Mouse (Mus musculus): Measurements from ENCODE around the gene Rras. TPM values are rescaled to one million over a fixed set of nuclear protein-coding genes. Genes with fewer than 3 reads are reported as not detected.

Gene Rras
- polyA plus RNA-seq, 1 experiment from 2014 or later, result 41.3 TPM

GRCm38 (mm10) chr7:45047491-45047890 is 29.7 kb downstream of the Rras start:
- H3K27ac ChIP-seq (replicated peaks), result no peak overlapping the region
- ATAC-seq (ENCODE audit: insufficient number of reproducible peaks, low FRiP score, low TSS enrichment, low read depth), result no peak
- no peak overlapping the region for H3K4me3 ChIP-seq (replicated peaks)
- no peak overlapping the region for H3K9ac ChIP-seq
- H3K27me3 ChIP-seq, result no peaks in the 10 kb centered on the region
- 96% methylated on average over 14 of the region's 14 CpGs for WGBS
- H3K4me2 ChIP-seq (replicated peaks), result no peak overlapping the region
- H3K36me3 ChIP-seq, result peaks cover 79% of the 10 kb centered on the region
- no peaks in the 10 kb centered on the region for H3K9me3 ChIP-seq (replicated peaks)
- H3K4me1 ChIP-seq, result peaks cover 24% of the 10 kb centered on the region

- Histone ChIP-seq H3K27ac (replicated peaks) (no peak overlapping the region), H3K36me3 (peaks cover 71% of the 10 kb centered on the region), H3K27me3 (no peaks in the 10 kb centered on the region), H3K9ac (no peak overlapping the region), H3K4me2 (replicated peaks) (no peak overlapping the region), H3K4me3 (replicated peaks) (no peak overlapping the region), H3K4me1 (peaks cover 24% of the 10 kb centered on the region), H3K9me3 (replicated peaks) (no peaks in the 10 kb centered on the region)
- WGBS, result 91% methylated on average over 38 of the region's 38 CpGs
- no peak for ATAC-seq (ENCODE audit: insufficient number of reproducible peaks, low FRiP score, low TSS enrichment, low read depth)
Measured at GRCm38 (mm10) chr7:45048001-45048890, 30.5 kb downstream of the Rras start.

GRCm38 (mm10) chr7:45048923-45049657 is 31.3 kb downstream of the Rras start:
- 92% methylated on average over 23 of the region's 23 CpGs for WGBS

GRCm38 (mm10) chr7:45050945-45051600 is 33.3 kb downstream of the Rras start:
- Histone ChIP-seq H3K4me3 (replicated peaks) (peak overlapping the region; percentile 79), H3K9ac (peak overlapping the region; percentile 83), H3K36me3 (peaks cover 43% of the 10 kb centered on the region), H3K4me2 (replicated peaks) (peak overlapping the region; percentile 94), H3K27me3 (no peaks in the 10 kb centered on the region), H3K27ac (replicated peaks) (peak overlapping the region; percentile 100), H3K9me3 (replicated peaks) (no peaks in the 10 kb centered on the region), H3K4me1 (peaks cover 29% of the 10 kb centered on the region)
- 4% methylated on average over 16 of the region's 16 CpGs for WGBS
- 0 out of 2 replicates have a peak, but pooled peaks have one; percentile 9 for ATAC-seq (ENCODE audit: insufficient number of reproducible peaks, low FRiP score, low TSS enrichment, low read depth)

More at GRCm38 (mm10) chr7:45048923-45049657, 31.3 kb downstream of the Rras start:
- Histone ChIP-seq H3K4me2 (replicated peaks) (no peak overlapping the region), H3K27ac (replicated peaks) (no peak overlapping the region), H3K27me3 (no peaks in the 10 kb centered on the region), H3K4me1 (peaks cover 24% of the 10 kb centered on the region), H3K9me3 (replicated peaks) (no peaks in the 10 kb centered on the region), H3K36me3 (peaks cover 63% of the 10 kb centered on the region), H3K4me3 (replicated peaks) (no peak overlapping the region), H3K9ac (no peak overlapping the region)
- ATAC-seq (ENCODE audit: insufficient number of reproducible peaks, low FRiP score, low TSS enrichment, low read depth), result no peak

DNA sequence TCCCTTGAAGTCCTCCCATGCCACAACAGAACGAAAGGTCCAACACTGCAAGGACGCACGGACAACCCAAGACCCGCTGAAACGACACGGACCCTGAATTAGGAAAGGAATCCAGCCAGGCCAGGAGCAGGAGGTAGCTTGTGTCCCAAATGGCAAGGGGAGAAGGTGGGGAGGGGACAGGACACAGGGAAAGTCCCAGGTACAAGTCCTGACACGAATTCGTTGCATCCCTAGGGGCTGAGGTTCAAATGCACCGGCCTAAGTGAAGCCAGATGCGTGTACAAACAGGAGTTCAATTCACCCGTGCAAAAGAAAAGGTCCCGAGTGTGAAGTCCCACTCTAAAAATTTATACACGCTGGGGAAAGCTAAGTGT is 33.8 kb downstream of the Rras start:
- H3K4me1 ChIP-seq, result peaks cover 29% of the 10 kb centered on the region
- H3K27me3 ChIP-seq, result no peaks in the 10 kb centered on the region
- WGBS, result 1% methylated on average over 13 of the region's 13 CpGs
- peak overlapping the region; percentile 79 for H3K4me3 ChIP-seq (replicated peaks)
- peak overlapping the region; percentile 83 for H3K9ac ChIP-seq
- H3K9me3 ChIP-seq (replicated peaks), result no peaks in the 10 kb centered on the region
- peak overlapping the region; percentile 94 for H3K4me2 ChIP-seq (replicated peaks)
- peak overlapping the region; percentile 100 for H3K27ac ChIP-seq (replicated peaks)
- H3K36me3 ChIP-seq, result peaks cover 38% of the 10 kb centered on the region
- no peak for ATAC-seq (ENCODE audit: insufficient number of reproducible peaks, low FRiP score, low TSS enrichment, low read depth)

GRCm38 (mm10) chr7:45052181-45052861 is 34.6 kb downstream of the Rras start:
- peak overlapping the region; percentile 79 for H3K4me3 ChIP-seq (replicated peaks)
- H3K9me3 ChIP-seq (replicated peaks), result no peaks in the 10 kb centered on the region
- H3K4me2 ChIP-seq (replicated peaks), result peak overlapping the region; percentile 94
- no peak for ATAC-seq (ENCODE audit: insufficient number of reproducible peaks, low FRiP score, low TSS enrichment, low read depth)
- H3K36me3 ChIP-seq, result peaks cover 30% of the 10 kb centered on the region
- H3K27me3 ChIP-seq, result no peaks in the 10 kb centered on the region
- under 1% methylated on average over 38 of the region's 38 CpGs for WGBS
- peak overlapping the region; percentile 83 for H3K9ac ChIP-seq
- H3K4me1 ChIP-seq, result peaks cover 26% of the 10 kb centered on the region
- peak overlapping the region; percentile 100 for H3K27ac ChIP-seq (replicated peaks)

- no peaks in the 10 kb centered on the region for H3K27me3 ChIP-seq
- H3K4me1 ChIP-seq, result peaks cover 26% of the 10 kb centered on the region
- no peaks in the 10 kb centered on the region for H3K9me3 ChIP-seq (replicated peaks)
- peak within 1 kb of the TSS; percentile 83 for H3K9ac ChIP-seq
- H3K4me3 ChIP-seq (replicated peaks), result peak within 1 kb of the TSS; percentile 79
- H3K27ac ChIP-seq (replicated peaks), result peak within 1 kb of the TSS; percentile 100
- 0% methylated on average over 5 of the region's 18 CpGs for WGBS
- peak; percentile 34 for ATAC-seq (ENCODE audit: insufficient number of reproducible peaks, low FRiP score, low TSS enrichment, low read depth)
- H3K36me3 ChIP-seq, result peaks cover 26% of the 10 kb centered on the region
- H3K4me2 ChIP-seq (replicated peaks), result peak within 1 kb of the TSS; percentile 94
Measured at GRCm38 (mm10) chr7:45052862-45053116, 35.0 kb downstream of the Rras start, which contains the start of gene Prr12. Gene Prr12, minus strand, starts transcription at chr7:45052881.

DNA sequence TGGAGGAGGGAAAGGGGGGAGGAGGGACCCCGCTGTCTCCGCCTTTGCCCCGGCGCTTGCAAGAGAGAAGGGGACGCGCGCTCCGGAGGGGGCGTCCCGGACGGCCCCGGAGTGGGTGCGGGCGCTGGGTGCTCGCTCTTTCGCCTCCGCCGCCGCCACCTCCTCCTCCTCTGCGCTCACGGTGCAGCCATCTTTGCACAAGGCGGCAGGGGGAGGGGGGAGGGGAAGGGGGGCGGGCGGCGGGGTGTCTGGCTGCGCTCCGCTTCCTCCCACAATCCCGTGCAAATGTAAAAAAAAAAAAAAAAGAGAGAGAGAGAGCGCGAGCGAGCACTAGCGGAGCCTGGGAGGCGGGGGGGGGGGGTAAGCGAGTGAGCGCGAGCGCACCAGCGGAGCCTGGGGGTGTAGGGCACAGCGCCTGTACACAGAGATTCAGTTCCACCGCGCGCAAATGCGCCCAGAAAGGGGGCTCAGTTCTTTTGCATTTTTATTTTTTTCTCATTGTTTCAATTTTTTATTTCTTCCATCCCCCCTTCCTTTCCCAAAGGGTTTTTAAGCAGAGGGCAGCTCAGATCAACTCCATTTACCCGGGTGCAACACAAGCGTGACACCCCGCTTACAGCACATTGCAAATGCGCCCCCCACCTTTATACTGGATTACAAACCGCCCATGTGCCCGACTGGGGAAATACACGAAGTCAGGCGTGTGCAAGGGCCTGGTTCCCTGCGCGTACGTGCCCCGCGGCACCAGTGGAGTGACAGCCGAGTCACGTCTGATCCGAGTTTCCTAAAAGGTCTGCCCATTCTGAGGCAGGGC is 35.6 kb downstream of the Rras start:
- under 1% methylated on average over 52 of the region's 59 CpGs for WGBS

GRCm38 (mm10) chr7:45053931-45054510 is 36.3 kb downstream of the Rras start:
- Histone ChIP-seq H3K4me2 (replicated peaks) (peak overlapping the region; percentile 94), H3K27ac (replicated peaks) (peak overlapping the region; percentile 100), H3K9me3 (replicated peaks) (no peaks in the 10 kb centered on the region), H3K36me3 (peaks cover 13% of the 10 kb centered on the region), H3K27me3 (no peaks in the 10 kb centered on the region), H3K4me1 (peaks cover 22% of the 10 kb centered on the region), H3K4me3 (replicated peaks) (peak overlapping the region; percentile 79), H3K9ac (peak overlapping the region; percentile 46)
- WGBS, result under 1% methylated on average over 33 of the region's 33 CpGs
- peak; percentile 95 for ATAC-seq (ENCODE audit: insufficient number of reproducible peaks, low FRiP score, low TSS enrichment, low read depth)

More for the DNA sequence above, 35.6 kb downstream of the Rras start:
- no peaks in the 10 kb centered on the region for H3K9me3 ChIP-seq (replicated peaks)
- peak; percentile 65 for ATAC-seq (ENCODE audit: insufficient number of reproducible peaks, low FRiP score, low TSS enrichment, low read depth)
- H3K4me1 ChIP-seq, result peaks cover 26% of the 10 kb centered on the region
- H3K4me2 ChIP-seq (replicated peaks), result peak overlapping the region; percentile 94
- peak overlapping the region; percentile 83 for H3K9ac ChIP-seq
- H3K4me3 ChIP-seq (replicated peaks), result peak overlapping the region; percentile 79
- H3K27ac ChIP-seq (replicated peaks), result peak overlapping the region; percentile 100
- H3K36me3 ChIP-seq, result peaks cover 20% of the 10 kb centered on the region
- no peaks in the 10 kb centered on the region for H3K27me3 ChIP-seq
